Mouse (Mus musculus): ENCODE results near the gene Rap1a.

Rap1a gene

DNA sequence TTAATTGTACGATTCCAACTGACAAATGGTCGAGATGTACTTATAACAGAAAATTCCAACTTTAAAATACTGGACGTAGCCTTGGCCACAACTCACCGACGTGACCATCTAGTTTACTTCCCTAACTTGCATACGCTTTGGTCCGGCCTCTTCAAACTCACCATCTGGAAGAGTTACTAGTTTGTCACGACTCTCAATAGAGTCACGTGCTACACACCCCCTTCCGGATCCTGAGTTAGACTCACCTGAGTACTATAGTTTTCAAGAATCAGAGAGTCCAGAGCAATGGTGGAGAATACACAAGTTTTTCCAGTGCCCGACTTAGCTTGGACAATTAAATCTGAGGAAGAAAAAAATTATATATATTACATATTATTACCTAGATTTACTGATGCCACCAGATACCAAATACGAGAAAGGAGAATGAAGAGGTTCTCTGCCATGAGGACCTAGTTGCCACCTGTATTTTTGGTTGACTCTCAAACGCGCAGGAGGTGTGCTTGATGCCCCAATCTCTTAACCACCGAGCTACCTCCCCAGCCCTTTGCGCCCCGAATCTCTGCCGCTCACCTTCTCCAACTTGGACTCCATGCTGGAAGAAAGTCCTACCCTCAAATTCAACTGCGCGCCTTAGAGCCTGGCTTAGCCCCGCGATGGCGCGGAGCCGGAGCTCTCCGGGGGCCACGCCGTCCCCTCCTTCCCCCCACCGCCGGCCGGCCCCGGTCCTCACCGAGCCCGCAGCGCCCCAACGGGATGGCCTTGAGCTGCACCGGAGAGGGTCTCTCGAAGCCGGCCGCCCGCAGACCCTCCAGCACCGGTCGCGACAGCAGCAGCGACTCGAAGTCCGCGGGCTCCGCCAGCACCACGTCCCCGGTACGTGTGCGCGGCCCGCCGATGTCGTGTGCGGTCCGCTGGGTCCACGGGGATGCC is 114.5 kb downstream of the Rap1a start:
- no peak for DNase-seq

DNA sequence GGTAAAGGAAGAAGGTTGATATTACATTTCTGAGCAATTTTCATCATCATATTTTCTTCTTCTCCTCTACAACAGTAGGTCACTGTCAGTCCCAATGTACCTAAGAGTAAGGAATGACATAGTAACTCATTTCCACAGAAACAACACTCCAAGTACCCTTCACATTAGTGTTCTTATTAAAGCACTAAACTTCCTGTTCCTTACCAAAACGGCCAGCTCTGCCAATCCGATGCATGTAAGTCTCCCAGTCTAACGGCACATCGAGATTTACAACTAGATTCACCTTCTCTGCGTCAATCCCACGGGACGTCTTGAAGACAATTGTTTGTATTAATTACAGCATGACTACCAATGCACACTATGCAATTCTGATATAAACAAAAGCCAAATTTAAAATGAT is 120.8 kb downstream of the Rap1a start:
- no peak for DNase-seq

All from kidney, postnatal 14 days (tissue).